Comparison of ENCODE assay signal across 8 mouse cellular contexts in genomic region chr7:80688556-80689220, GRCm38 (mm10). TPM values are rescaled to one million over a fixed set of nuclear protein-coding genes. Genes with fewer than 3 reads are reported as not detected.
DNase-seq lines count a peak whose midpoint lies in the region; ATAC-seq and TF ChIP-seq lines count a peak whose summit lies in the region.

Crtc3 (minus strand) TSS chr7:80688877.

- peak within 1 kb of the TSS; percentile 81 for H3K4me3 ChIP-seq in embryonic facial prominence, embryonic 12.5 days
- peak within 1 kb of the TSS; percentile 84 for H3K4me3 ChIP-seq in limb, embryonic 12.5 days (replicated peaks)
- H3K4me3 ChIP-seq in midbrain, embryonic 13.5 days (replicated peaks): peak within 1 kb of the TSS; percentile 85
- peak within 1 kb of the TSS; percentile 97 for H3K4me3 ChIP-seq in small intestine, adult 2 months (ENCODE audit: low read depth, low read length)

- H3K4me1 ChIP-seq in embryonic facial prominence, embryonic 12.5 days: peaks cover 3% of the 10 kb centered on the region; the same call in 1 of the 2 replicates
- H3K4me1 ChIP-seq in limb, embryonic 12.5 days (replicated peaks): peaks cover 16% of the 10 kb centered on the region
- H3K4me1 ChIP-seq in midbrain, embryonic 13.5 days (replicated peaks): peaks cover 23% of the 10 kb centered on the region
- peaks cover 5% of the 10 kb centered on the region; the same call in 1 of the 2 replicates for H3K4me1 ChIP-seq in small intestine, adult 2 months (ENCODE audit: control insufficient read depth, insufficient read depth, insufficient read length, low read length)

- ATAC-seq in embryonic facial prominence, embryonic 12.5 days (ENCODE audit: insufficient number of reproducible peaks, insufficient read depth, low FRiP score, low TSS enrichment): peak; percentile 79
- ATAC-seq in limb, embryonic 12.5 days (ENCODE audit: insufficient number of reproducible peaks, insufficient read depth, low FRiP score, low TSS enrichment, low read depth): peak; percentile 78
- peak; percentile 91 for ATAC-seq in midbrain, embryonic 13.5 days

- no peak for TF ChIP-seq CTCF in small intestine, adult 2 months (IDR thresholded peaks at IDR 0.05; ENCODE audit: extremely low read depth, insufficient read length, insufficient replicate concordance, low read depth, low read length)

- under 1% methylated on average over 77 of the region's 83 CpGs for WGBS in embryonic facial prominence, embryonic 12.5 days
- WGBS in limb, embryonic 12.5 days: under 1% methylated on average over 65 of the region's 83 CpGs
- WGBS in midbrain, embryonic 13.5 days: under 1% methylated on average over 60 of the region's 83 CpGs
- under 1% methylated on average over 83 of the region's 83 CpGs for WGBS in small intestine, adult 2 months

- no peaks in the 10 kb centered on the region for H3K27me3 ChIP-seq in embryonic facial prominence, embryonic 12.5 days
- H3K27me3 ChIP-seq in limb, embryonic 12.5 days: no peaks in the 10 kb centered on the region
- no peaks in the 10 kb centered on the region for H3K27me3 ChIP-seq in midbrain, embryonic 13.5 days
- H3K27me3 ChIP-seq in small intestine, adult 2 months (ENCODE audit: control insufficient read depth, insufficient read depth, low read length): no peaks in the 10 kb centered on the region

- peak; percentile 77 for DNase-seq in 3134 (ENCODE audit: extremely low read depth, insufficient read length, low spot score)
- DNase-seq in adrenal gland, postnatal 10 days: peak; percentile 88
- peak; percentile 99 for DNase-seq in heart, adult 11 months
- DNase-seq in kidney, adult 11 months: peak; percentile 64

- TF ChIP-seq POLR2A in small intestine, adult 2 months (IDR thresholded peaks at IDR 0.05; ENCODE audit: low read depth, low read length): peak; percentile 37; the same call in 1 of the 2 replicates

- H3K9me3 ChIP-seq in embryonic facial prominence, embryonic 12.5 days: no peaks in the 10 kb centered on the region
- no peaks in the 10 kb centered on the region for H3K9me3 ChIP-seq in limb, embryonic 12.5 days
- no peaks in the 10 kb centered on the region for H3K9me3 ChIP-seq in midbrain, embryonic 13.5 days

- no peaks in the 10 kb centered on the region for H3K36me3 ChIP-seq in embryonic facial prominence, embryonic 12.5 days
- H3K36me3 ChIP-seq in limb, embryonic 12.5 days: no peaks in the 10 kb centered on the region; the same call in 1 of the 2 replicates
- no peaks in the 10 kb centered on the region for H3K36me3 ChIP-seq in midbrain, embryonic 13.5 days
- H3K36me3 ChIP-seq in small intestine, adult 2 months (ENCODE audit: control insufficient read depth, insufficient read depth, low read length): no peaks in the 10 kb centered on the region

- H3K27ac ChIP-seq in embryonic facial prominence, embryonic 12.5 days: peak within 1 kb of the TSS; percentile 93
- peak within 1 kb of the TSS; percentile 96 for H3K27ac ChIP-seq in limb, embryonic 12.5 days
- peak within 1 kb of the TSS; percentile 96 for H3K27ac ChIP-seq in midbrain, embryonic 13.5 days
- peak within 1 kb of the TSS; percentile 92 for H3K27ac ChIP-seq in small intestine, adult 2 months (ENCODE audit: insufficient read depth, low read depth, low read length)

- peak within 1 kb of the TSS; percentile 96 for H3K9ac ChIP-seq in embryonic facial prominence, embryonic 12.5 days
- peak within 1 kb of the TSS; percentile 95 for H3K9ac ChIP-seq in limb, embryonic 12.5 days (replicated peaks)
- H3K9ac ChIP-seq in midbrain, embryonic 13.5 days (replicated peaks): peak within 1 kb of the TSS; percentile 89

- H3K4me2 ChIP-seq in embryonic facial prominence, embryonic 12.5 days (replicated peaks): peak within 1 kb of the TSS; percentile 81
- peak within 1 kb of the TSS; percentile 75 for H3K4me2 ChIP-seq in limb, embryonic 12.5 days
- peak within 1 kb of the TSS; percentile 65 for H3K4me2 ChIP-seq in midbrain, embryonic 13.5 days (replicated peaks)

RNA-seq across cellular contexts. Expression of gene Crtc3, which starts in this region (rescaled TPM):
- total RNA-seq in adrenal gland, postnatal 10 days (2021): 10 to 100 TPM; 19.0 to 26.8 TPM
- 25.0 and 29.2 TPM in 2 replicates for polyA plus RNA-seq in embryonic facial prominence, embryonic 12.5 days (2016; fragmentation: Nextera tagmentation; extraction: Ambion mirVana)
- 18.5 and 22.4 TPM in 2 replicates for polyA plus RNA-seq in limb, embryonic 12.5 days (2016; fragmentation: Nextera tagmentation; extraction: Ambion mirVana)
- polyA plus RNA-seq in midbrain, embryonic 13.5 days (2015; fragmentation: Nextera tagmentation; extraction: Ambion mirVana): 12.4 and 13.1 TPM in 2 replicates
- polyA plus RNA-seq in small intestine, adult 2 months (2012; rRNA removed): 11.0 and 15.7 TPM in 2 replicates

Comparison
In these comparisons a context has a peak if more than half of its experiments do, and no peak if none do; other contexts are left out.
1. Peak in every context shown above with its lines: DNase-seq, ATAC-seq, H3K4me3 ChIP-seq and H3K27ac ChIP-seq.